Mouse (Mus musculus) bone marrow macrophage, adult 2 months (primary cell): ENCODE measurements around the gene Tex14. TPM values are rescaled to one million over a fixed set of nuclear protein-coding genes. Genes with fewer than 3 reads are reported as not detected.
A peak's percentile ranks its signal among the peaks of the same experiment; 100 is the strongest.
"Not testable (repeated sequence)": the region's sequence is repeated elsewhere in the genome, so short reads cannot be mapped to it uniquely, and the experiment has no call there.

ENCODE experiments used
- H3K27ac ChIP-seq: 2 replicates; pipeline ENCODE4 v1.5.1; 2012; ENCODE audit warnings: low read depth, low read length; ENCODE audit not compliant: insufficient read depth
- H3K4me1 ChIP-seq: 2 replicates; pipeline ENCODE4 v1.6.1; 2012; ENCODE audit warnings: low read length; ENCODE audit not compliant: control insufficient read depth, insufficient read depth
- H3K4me3 ChIP-seq: 2 replicates; pipeline ENCODE4 v1.5.1; 2012; ENCODE audit warnings: mild to moderate bottlenecking, low read length, moderate library complexity; ENCODE audit not compliant: insufficient read depth
- CTCF ChIP-seq: IDR thresholded peaks from 2 replicates; pipeline ENCODE4 v1.5.1; 2012; ENCODE audit warnings: low read depth, mild to moderate bottlenecking, low read length, moderate library complexity
- POLR2A ChIP-seq: IDR thresholded peaks from 2 replicates; pipeline ENCODE4 v1.6.1; 2012; ENCODE audit warnings: mild to moderate bottlenecking, low read depth, low read length, borderline replicate concordance
- polyA plus RNA-seq: library from polyadenylated mRNA; stranded (reverse); fragments of >200 nt; gene quantifications from 2 replicates; pipeline ENCODE4 v1.2.4, GENCODE M21; 2012; ENCODE audit not compliant: missing spikeins, insufficient read depth, insufficient read length

Tex14 gene
- polyA plus RNA-seq, 1 experiment = not detected

- H3K4me3 ChIP-seq = no peak overlapping the region
- peak overlapping the region; percentile 12; the same call in 1 of the 2 replicates for H3K27ac ChIP-seq
- TF ChIP-seq POLR2A (no peak), CTCF (no peak)
- H3K4me1 ChIP-seq = 0 out of 2 replicates have a peak, but pooled peaks cover 3% of the 10 kb centered on the region
Measured at GRCm38 (mm10) chr11:87449200-87449547, 44.3 kb downstream of the Tex14 start.

GRCm38 (mm10) chr11:87449847-87450246 is 45.0 kb downstream of the Tex14 start:
- H3K4me1 ChIP-seq, H3K4me3 ChIP-seq, H3K27ac ChIP-seq: not testable (repeated sequence)

GRCm38 (mm10) chr11:87452779-87453178 is 47.9 kb downstream of the Tex14 start:
- not testable (repeated sequence) for H3K4me3 ChIP-seq, H3K27ac ChIP-seq, H3K4me1 ChIP-seq

- no peak overlapping the region for H3K4me3 ChIP-seq
- TF ChIP-seq CTCF (no peak), POLR2A (no peak)
- 0 out of 2 replicates have a peak, but pooled peaks cover 3% of the 10 kb centered on the region for H3K4me1 ChIP-seq
- H3K27ac ChIP-seq = no peak overlapping the region
Measured at GRCm38 (mm10) chr11:87453216-87454034, 48.6 kb downstream of the Tex14 start.

GRCm38 (mm10) chr11:87454035-87454690 is 49.3 kb downstream of the Tex14 start:
- TF ChIP-seq CTCF = no peak
- no peak for TF ChIP-seq POLR2A
- Histone ChIP-seq H3K27ac (no peak overlapping the region), H3K4me3 (no peak overlapping the region), H3K4me1 (0 out of 2 replicates have a peak, but pooled peaks cover 3% of the 10 kb centered on the region)

GRCm38 (mm10) chr11:87455573-87455972 is 50.7 kb downstream of the Tex14 start:
- no peak for TF ChIP-seq POLR2A
- TF ChIP-seq CTCF = no peak
- Histone ChIP-seq H3K4me3 (no peak overlapping the region), H3K27ac (no peak overlapping the region), H3K4me1 (peaks cover 5% of the 10 kb centered on the region)

GRCm38 (mm10) chr11:87455984-87456383 is 51.1 kb downstream of the Tex14 start:
- no peak overlapping the region for H3K4me3 ChIP-seq
- peaks cover 5% of the 10 kb centered on the region for H3K4me1 ChIP-seq
- no peak overlapping the region for H3K27ac ChIP-seq
- TF ChIP-seq POLR2A (no peak), CTCF (no peak)

- H3K27ac ChIP-seq = no peak overlapping the region
- H3K4me3 ChIP-seq = no peak overlapping the region
- TF ChIP-seq CTCF = no peak
- TF ChIP-seq POLR2A = no peak
Measured at GRCm38 (mm10) chr11:87460566-87460965, 55.7 kb downstream of the Tex14 start.

GRCm38 (mm10) chr11:87461780-87462460 is 57.1 kb downstream of the Tex14 start:
- not testable (repeated sequence) for H3K4me3 ChIP-seq, H3K27ac ChIP-seq
- H3K4me1 ChIP-seq = peaks cover 15% of the 10 kb centered on the region

More at GRCm38 (mm10) chr11:87460566-87460965, 55.7 kb downstream of the Tex14 start:
- H3K4me1 ChIP-seq = peaks cover 11% of the 10 kb centered on the region
